Mouse (Mus musculus) olfactory bulb, adult 2 months (tissue): ENCODE data around the gene Atp8a2. TPM values are rescaled to one million over a fixed set of nuclear protein-coding genes. Genes with fewer than 3 reads are reported as not detected.

Experiments used
- H3K27ac ChIP-seq: fragments of 200-500 bp; 2 replicates; pipeline ENCODE4 v1.5.1; 2012; ENCODE audit warnings: low read depth, low read length; ENCODE audit not compliant: insufficient read depth
- H3K4me1 ChIP-seq: fragments of 200-500 bp; 2 replicates; pipeline ENCODE4 v1.6.1; 2012; ENCODE audit warnings: low read length; ENCODE audit not compliant: control insufficient read depth, insufficient read depth
- H3K4me3 ChIP-seq: fragments of 200-500 bp; 2 replicates; pipeline ENCODE4 v1.5.1; 2012; ENCODE audit warnings: mild to moderate bottlenecking, low read depth, low read length, moderate library complexity; ENCODE audit not compliant: insufficient read depth
- CTCF ChIP-seq: fragments of 200-500 bp; IDR thresholded peaks from 2 replicates; pipeline ENCODE4 v1.5.1; 2012; ENCODE audit warnings: low read depth, mild to moderate bottlenecking, low read length, moderate library complexity; ENCODE audit not compliant: insufficient read depth
- POLR2A ChIP-seq: fragments of 200-500 bp; IDR thresholded peaks from 2 replicates; pipeline ENCODE4 v1.6.1; 2012; ENCODE audit warnings: mild to moderate bottlenecking, low read depth, low read length, moderate library complexity; ENCODE audit not compliant: insufficient read depth
- WGBS: fragments of 180-500 bp; shearing (Covaris S2); methylation state at CpG from one replicate; pipeline ENCODE4 v1.1.7; 2018; 5-methylcytosine and 5-hydroxymethylcytosine counted together
- polyA plus RNA-seq: library from polyadenylated mRNA; stranded (reverse); fragments of >200 nt; gene quantifications from 2 replicates; pipeline ENCODE4 v1.2.4, GENCODE M21; 2012; ENCODE audit warnings: low replicate concordance; ENCODE audit not compliant: missing spikeins, insufficient read depth, insufficient read length

Gene Atp8a2
- polyA plus RNA-seq, 1 experiment: not detected

DNA sequence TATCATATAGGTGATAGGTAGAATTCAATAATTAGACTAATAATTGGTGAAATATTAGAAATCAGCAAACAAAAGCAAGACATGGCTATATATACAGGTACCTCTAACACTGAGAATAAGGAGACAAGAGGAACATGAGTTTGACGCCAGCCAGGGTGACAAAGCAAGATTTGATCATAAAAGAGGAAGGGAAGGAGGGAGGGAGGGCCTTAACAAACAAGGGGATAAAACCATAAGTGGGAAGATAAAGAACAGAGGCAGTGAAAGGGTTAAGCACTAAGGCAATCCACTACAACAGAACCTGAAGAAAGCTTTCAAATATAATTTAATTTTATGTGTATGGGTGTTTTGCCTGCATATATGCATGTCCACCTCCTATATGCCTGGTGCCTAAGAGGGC is 2.4 kb downstream of the Atp8a2 start:
- 92% methylated on average over 1 of the region's 1 CpGs for whole genome bisulfite sequencing

DNA sequence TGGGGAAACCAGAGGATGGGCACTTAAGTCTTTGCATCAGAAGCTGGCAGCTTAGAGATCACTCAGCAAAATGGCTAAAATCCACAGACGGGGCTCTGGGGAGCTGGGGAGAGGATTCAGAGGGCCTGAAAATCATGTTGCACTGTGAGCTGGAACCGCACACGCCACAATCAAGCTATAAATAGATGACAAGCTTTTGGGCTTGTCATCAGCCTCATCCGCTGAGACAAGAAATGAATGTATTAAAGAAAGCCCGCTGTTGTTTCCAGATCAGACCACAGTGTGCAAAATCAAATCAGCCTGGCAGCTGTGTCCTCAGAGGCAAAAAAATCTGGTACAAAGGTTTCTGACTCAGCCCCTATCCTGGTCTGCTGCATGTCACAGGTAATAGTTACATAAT is 7.2 kb downstream of the Atp8a2 start:
- Histone ChIP-seq H3K27ac (no peak overlapping the region), H3K4me3 (no peak overlapping the region), H3K4me1 (peaks cover 4% of the 10 kb centered on the region)
- 79% methylated on average over 5 of the region's 5 CpGs for WGBS
- no peak for TF ChIP-seq CTCF
- TF ChIP-seq POLR2A: no peak

More for the DNA sequence above, 2.4 kb downstream of the Atp8a2 start:
- Histone ChIP-seq H3K4me1 (no peaks in the 10 kb centered on the region), H3K27ac (no peak overlapping the region), H3K4me3 (no peak overlapping the region)
- TF ChIP-seq CTCF: no peak
- TF ChIP-seq POLR2A: no peak

- H3K4me1 ChIP-seq: peaks cover 4% of the 10 kb centered on the region
- 58% methylated on average over 5 of the region's 5 CpGs for WGBS
- peak overlapping the region; percentile 15 for H3K27ac ChIP-seq
- TF ChIP-seq CTCF (no peak), POLR2A (no peak)
- H3K4me3 ChIP-seq: no peak overlapping the region
Observed at GRCm38 (mm10) chr14:60188201-60188825, 8.7 kb downstream of the Atp8a2 start.

- 98% methylated on average over 2 of the region's 2 CpGs for WGBS
- no peak overlapping the region for H3K4me3 ChIP-seq
- TF ChIP-seq CTCF (no peak), POLR2A (no peak)
- H3K4me1 ChIP-seq: 0 out of 2 replicates have a peak, but pooled peaks cover 4% of the 10 kb centered on the region
- no peak overlapping the region for H3K27ac ChIP-seq
Observed at GRCm38 (mm10) chr14:60181306-60181705, 15.7 kb downstream of the Atp8a2 start.

DNA sequence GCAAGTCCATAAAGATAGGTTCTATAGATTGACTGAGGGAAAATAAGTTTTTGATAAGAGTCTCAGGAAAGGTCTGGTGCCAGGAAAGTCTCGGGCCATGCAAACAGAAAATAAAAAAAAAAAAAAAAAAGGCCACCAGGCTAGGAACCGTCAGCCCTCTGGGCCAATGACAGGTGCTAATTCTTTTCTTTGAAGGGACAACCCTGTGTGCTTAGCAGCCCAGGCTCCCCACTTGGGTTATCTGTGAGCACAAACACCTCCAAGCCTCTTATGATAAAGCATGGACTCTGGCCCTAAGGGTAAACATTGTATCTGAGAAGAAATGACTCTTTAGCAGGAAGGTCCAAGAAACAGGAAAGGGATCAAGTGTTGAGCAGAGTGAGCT is 18.4 kb downstream of the Atp8a2 start:
- Histone ChIP-seq H3K4me3 (no peak overlapping the region), H3K4me1 (peaks cover 4% of the 10 kb centered on the region; the same call in 1 of the 2 replicates), H3K27ac (no peak overlapping the region)
- 56% methylated on average over 2 of the region's 2 CpGs for WGBS
- no peak for TF ChIP-seq CTCF
- no peak for TF ChIP-seq POLR2A

DNA sequence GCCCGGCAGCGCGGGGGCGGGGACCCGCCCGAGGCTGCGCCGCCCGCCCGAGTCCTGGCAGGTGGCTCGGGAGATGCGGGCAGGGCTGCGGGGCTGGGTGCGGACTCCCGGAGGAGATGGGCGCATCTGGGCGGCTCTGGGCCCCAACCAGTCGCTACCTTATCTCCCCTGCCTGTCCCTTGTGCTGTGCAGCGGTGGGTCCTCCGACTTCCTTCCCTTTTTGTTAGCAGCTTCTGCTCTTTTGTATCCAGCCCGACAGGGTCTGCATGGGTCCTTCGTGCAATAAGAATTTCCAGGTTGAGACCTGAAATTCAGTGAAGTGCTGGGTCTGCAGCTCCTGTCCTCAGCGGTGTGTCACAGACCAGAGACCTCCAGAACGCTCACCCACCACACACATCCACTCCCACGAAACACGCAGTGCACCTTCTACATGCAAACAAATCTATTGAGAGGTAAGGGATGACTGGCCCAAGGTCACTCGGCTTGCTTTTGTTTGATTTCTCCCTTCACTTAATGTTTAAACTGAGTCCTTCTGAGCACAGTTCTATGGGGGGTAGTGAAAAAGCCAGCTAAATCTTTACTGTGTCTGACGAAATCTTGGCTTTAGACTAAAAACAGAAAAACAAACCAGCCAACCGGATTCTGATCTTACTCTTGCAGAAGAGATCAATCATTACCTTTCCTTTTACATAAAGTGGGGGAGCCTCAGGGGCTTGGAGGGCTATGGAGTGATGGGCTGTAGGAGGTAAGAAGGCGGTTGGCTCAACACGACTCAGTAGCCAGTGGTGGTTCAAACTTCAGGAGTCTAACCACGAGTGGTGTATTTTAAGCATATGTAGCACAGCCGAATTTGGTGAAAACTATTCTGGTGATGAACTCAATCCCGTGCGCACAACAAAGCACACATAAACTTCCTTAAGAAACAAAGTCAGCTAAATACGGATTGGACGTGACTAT is 19.1 kb downstream of the Atp8a2 start:
- H3K4me1 ChIP-seq: peaks cover 4% of the 10 kb centered on the region; the same call in 1 of the 2 replicates
- peak overlapping the region; percentile 80 for H3K4me3 ChIP-seq
- TF ChIP-seq POLR2A (no peak), CTCF (no peak)
- H3K27ac ChIP-seq: peak overlapping the region; percentile 34
- WGBS: 14% methylated on average over 37 of the region's 37 CpGs

GRCm38 (mm10) chr14:60176891-60177613 is 19.9 kb downstream of the Atp8a2 start:
- peaks cover 7% of the 10 kb centered on the region; the same call in 1 of the 2 replicates for H3K4me1 ChIP-seq
- H3K27ac ChIP-seq: peak overlapping the region; percentile 74
- TF ChIP-seq POLR2A: peak; percentile 19; the same call in 1 of the 2 replicates
- TF ChIP-seq CTCF: no peak
- H3K4me3 ChIP-seq: peak overlapping the region; percentile 80
- under 1% methylated on average over 84 of the region's 84 CpGs for WGBS

DNA sequence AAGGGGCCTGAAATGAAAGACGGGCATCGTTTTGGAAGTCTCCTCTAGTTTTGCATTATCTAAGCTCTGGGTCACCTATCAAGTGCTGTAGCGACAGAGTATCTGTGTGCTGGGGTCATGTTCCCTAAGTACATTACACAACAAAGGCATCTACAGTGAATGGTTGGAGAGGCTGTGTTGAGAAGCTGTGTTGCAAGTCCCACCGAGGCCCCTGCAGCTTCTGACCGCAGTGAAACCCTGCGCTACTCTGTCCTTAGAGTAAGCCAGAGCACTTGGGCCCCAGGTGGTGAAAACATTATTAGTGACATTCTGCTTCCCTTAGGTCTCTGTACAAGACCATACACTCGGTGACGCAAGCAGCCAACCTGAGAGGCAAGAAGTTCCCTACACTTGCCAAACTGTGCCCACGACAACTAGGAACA is 20.5 kb downstream of the Atp8a2 start:
- Histone ChIP-seq H3K4me1 (peaks cover 7% of the 10 kb centered on the region; the same call in 1 of the 2 replicates), H3K27ac (no peak overlapping the region), H3K4me3 (peak overlapping the region; percentile 80)
- TF ChIP-seq POLR2A: no peak
- no peak for TF ChIP-seq CTCF
- WGBS: 36% methylated on average over 9 of the region's 9 CpGs
